Mouse (Mus musculus): ENCODE data around the gene Duoxa1.
"Not testable (repeated sequence)": the region's sequence is repeated elsewhere in the genome, so short reads cannot be mapped to it uniquely, and the experiment has no call there.

Duoxa1 gene

GRCm38 (mm10) chr2:122330317-122330716, 16.8 kb upstream of the Duoxa1 start:
- DNase-seq (ENCODE audit: low read depth): not testable (repeated sequence)

DNA sequence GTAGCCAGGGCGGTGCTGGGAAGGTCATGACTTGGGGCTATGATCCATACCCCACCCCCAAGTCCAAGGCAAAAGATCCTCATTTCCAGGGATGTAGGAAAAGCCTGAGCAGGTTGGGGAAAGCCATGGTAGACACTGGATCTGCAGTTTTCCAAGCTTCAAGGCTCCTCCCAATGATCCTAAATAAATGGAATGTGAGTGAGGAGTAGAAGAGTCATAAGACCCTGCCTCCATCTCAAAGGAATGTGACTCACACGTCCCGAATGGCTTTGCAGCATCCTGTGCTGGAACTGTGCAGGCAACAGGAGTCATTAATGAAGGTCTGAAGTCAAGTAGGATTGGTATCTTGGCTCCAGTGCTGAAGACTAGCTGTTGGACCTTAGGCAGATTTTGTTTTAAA, 14.5 kb upstream of the Duoxa1 start:
- no peak for DNase-seq (ENCODE audit: low read depth)

GRCm38 (mm10) chr2:122325361-122325760, 11.8 kb upstream of the Duoxa1 start:
- no peak for DNase-seq (ENCODE audit: low read depth)

- no peak for DNase-seq (ENCODE audit: low read depth)
These were observed 11.1 kb upstream of the Duoxa1 start for GRCm38 (mm10) chr2:122324586-122324985.

DNA sequence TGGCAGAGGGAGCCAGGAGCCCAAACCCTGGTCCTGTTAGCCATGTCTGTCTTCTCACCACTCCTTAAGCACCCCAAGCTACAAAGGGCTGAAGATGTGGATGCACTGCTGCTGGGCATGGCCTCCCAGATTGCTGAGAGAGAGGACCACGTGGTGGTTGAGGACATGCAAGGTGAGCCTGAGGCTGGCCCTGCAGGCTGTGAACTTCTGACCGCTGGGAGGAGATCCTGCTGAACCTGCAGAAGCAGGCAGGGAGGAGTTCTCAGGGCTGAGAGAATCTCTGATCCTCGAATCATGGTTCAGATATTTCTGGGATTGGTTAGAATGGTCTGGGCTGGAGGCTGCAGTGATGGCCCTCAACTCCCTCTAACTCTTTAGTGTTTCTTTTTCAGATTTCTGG, 10.4 kb upstream of the Duoxa1 start:
- no peak for DNase-seq (ENCODE audit: low read depth)

- DNase-seq (ENCODE audit: low read depth): no peak
These were observed 3.9 kb upstream of the Duoxa1 start for GRCm38 (mm10) chr2:122317384-122317783.

GRCm38 (mm10) chr2:122315372-122315771, 1.8 kb upstream of the Duoxa1 start, which contains the start of gene Duox1:
TSS of gene Duox1 (plus strand) at chr2:122315672.
- no peak for DNase-seq (ENCODE audit: low read depth)

GRCm38 (mm10) chr2:122312722-122313417, 660 bp downstream of the Duoxa1 start:
- peak; percentile 80 for DNase-seq (ENCODE audit: low read depth)

DNA sequence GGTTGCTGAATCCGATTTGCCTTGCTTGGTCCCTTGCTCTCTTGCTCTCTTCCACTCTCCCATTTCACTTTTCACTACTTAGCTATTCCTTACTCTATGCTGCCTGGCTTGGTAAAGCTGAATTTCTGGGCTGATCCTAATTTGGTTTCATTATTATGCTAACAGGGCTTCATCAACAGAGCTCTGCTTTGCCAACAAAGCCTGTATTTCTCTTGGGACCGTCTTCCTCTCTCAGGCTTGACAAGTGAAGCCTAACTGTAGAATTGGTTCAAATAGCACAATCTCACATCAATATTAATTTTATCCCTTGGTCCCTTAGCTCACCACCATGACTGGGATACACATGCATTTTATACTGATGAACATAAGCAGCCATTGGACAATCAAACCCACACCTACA, 2.0 kb downstream of the Duoxa1 start:
- no peak for DNase-seq (ENCODE audit: low read depth)

DNA sequence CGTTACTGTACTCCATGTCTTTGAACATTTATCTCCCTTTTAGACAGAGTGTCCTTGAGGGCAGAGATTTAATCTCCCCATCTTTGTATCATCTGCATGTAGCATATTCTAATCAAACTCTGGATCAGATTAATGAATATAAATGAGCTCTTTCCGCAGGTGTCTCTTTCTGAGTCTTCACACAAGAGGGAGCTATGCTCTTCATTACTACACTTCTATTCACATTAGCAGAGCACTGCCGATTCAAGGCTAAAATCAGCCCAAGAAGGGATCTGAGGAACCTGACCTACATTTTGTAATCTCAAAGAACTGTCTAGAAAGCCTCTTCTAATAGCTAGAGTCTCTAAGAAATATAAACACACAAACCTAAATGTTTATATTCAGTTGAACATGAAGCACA, 3.9 kb downstream of the Duoxa1 start:
- DNase-seq (ENCODE audit: low read depth): no peak

GRCm38 (mm10) chr2:122306184-122306583, 7.3 kb downstream of the Duoxa1 start:
- peak; percentile 14 for DNase-seq (ENCODE audit: low read depth)

- no peak for DNase-seq (ENCODE audit: low read depth)
These were observed 8.2 kb downstream of the Duoxa1 start for GRCm38 (mm10) chr2:122305097-122305892.

DNA sequence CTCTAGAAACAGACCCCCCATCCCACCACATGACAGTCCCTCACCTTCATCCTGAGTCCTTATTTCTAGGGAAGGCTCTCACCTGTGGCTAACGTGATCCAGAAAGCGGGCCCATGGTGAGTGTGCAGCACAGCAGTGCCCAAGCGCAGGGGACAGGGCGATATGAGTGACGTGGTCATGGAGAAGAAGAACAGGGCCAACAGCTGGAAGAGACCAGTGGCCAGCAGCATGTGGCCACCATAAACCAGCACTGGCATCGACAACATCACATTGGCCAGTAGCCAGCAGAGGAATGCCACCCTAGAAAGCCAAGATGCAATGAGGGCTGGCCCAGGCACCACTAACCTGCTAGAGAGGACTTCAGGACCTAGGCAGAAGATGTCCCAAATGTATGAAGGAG, 9.0 kb downstream of the Duoxa1 start:
- DNase-seq (ENCODE audit: low read depth): no peak

DNA sequence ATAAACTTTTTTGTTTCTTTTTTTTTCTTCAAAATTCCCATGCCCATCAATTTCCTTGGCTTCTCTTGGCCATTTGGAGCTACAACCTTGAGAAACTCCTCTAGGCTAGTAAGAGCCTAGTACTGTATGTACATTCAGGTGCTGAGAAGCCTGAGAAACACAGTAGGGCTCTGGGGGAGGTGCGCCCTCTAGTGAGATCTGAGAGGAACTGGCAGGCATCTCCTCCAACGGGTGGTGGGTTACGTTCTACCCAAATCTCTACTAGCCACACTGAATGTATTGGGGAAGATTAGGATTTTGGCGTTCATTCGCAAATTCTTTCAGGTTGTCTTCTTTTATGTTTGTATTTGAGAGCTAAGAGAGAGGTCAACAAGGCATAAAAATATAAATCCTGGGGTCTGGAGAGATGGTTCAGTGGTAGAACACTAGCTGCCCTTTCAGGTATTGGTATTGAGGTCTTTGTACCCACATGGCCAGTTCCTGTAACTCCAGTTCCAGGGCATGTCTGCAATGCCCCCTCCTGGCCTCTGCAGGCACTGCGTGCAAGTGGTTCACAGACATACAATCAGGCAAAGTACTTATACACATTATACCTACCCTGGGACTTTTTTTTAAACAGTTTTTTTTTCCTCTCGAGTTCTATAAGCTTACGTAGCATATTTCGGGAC, 10.8 kb downstream of the Duoxa1 start:
- peak; percentile 88 for DNase-seq (ENCODE audit: low read depth)

- no peak for DNase-seq (ENCODE audit: low read depth)
These were observed 11.5 kb downstream of the Duoxa1 start for GRCm38 (mm10) chr2:122301921-122302573.

- DNase-seq (ENCODE audit: low read depth): peak; percentile 73
These were observed 12.2 kb downstream of the Duoxa1 start for GRCm38 (mm10) chr2:122301081-122301920.

DNA sequence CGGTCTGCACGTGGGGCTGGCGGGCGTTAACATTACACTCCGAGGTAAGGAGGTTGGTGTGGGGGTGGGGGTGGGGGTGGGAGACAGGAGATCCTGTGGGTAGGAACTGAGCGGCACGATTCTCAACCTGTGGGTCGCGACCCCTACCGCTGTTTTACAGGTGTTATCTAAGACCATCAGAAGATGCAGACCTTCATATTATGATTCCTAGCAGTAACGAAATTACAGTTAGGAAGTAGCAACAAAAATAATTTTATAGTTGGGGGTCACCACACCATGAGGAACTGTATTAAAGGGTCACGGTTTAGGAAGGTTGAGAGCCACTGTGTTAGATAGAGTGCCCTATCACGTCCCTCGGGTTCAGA, 12.9 kb downstream of the Duoxa1 start:
- DNase-seq (ENCODE audit: low read depth): no peak

- peak; percentile 37 for DNase-seq (ENCODE audit: low read depth)
These were observed 13.4 kb downstream of the Duoxa1 start for GRCm38 (mm10) chr2:122299911-122300655.

- peak; percentile 62 for DNase-seq (ENCODE audit: low read depth)
These were observed 14.7 kb downstream of the Duoxa1 start, which contains the start of gene Duoxa2 for GRCm38 (mm10) chr2:122298596-122299490. TSS of gene Duoxa2 (plus strand) at chr2:122298900.

DNA sequence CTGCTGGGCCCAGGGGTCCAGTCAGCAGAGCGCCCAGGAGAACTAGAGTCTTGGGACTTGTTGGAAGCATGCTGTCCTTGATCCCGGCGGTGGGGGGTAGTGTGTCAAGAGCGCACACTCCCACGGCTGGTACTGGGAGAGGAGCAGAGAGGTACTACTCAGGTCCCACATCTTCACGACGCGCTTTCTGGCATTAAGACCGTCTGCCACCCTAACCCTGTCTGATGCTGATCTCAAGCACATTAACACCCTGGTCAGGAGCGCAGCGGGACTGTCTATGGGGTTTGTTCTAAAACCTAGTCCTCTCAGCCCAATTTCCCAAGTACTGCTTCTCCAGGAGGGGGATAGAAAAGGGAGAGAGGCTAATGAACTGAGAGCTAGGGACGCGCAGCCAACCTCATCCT, 15.4 kb downstream of the Duoxa1 start, which contains the start of gene Duox2:
Duox2 (minus strand) TSS at position 354 of the 404 bp plus-strand sequence.
- no peak for DNase-seq (ENCODE audit: low read depth)

Measured in naive thymus-derived CD4-positive, alpha-beta T cell, adult 2 months (primary cell).